Mouse (Mus musculus): ENCODE results near the gene Klhl29.

GRCm38 (mm10) chr12:5204071-5204840 is 171.2 kb downstream of the Klhl29 start:
- no peak for TF ChIP-seq POLR2A (IDR thresholded peaks at IDR 0.05; ENCODE audit: control insufficient read depth, low read depth, low read length)
- TF ChIP-seq CTCF (IDR thresholded peaks at IDR 0.05; ENCODE audit: control insufficient read depth, insufficient read depth, insufficient replicate concordance, low read depth, low read length): no peak

Measured in testis, adult 2 months (tissue).